Mouse (Mus musculus): ENCODE results near the gene Oasl2. TPM values are rescaled to one million over a fixed set of nuclear protein-coding genes. Genes with fewer than 3 reads are reported as not detected.

Gene Oasl2
- polyA plus RNA-seq, 1 experiment, result 2.1 TPM

DNA sequence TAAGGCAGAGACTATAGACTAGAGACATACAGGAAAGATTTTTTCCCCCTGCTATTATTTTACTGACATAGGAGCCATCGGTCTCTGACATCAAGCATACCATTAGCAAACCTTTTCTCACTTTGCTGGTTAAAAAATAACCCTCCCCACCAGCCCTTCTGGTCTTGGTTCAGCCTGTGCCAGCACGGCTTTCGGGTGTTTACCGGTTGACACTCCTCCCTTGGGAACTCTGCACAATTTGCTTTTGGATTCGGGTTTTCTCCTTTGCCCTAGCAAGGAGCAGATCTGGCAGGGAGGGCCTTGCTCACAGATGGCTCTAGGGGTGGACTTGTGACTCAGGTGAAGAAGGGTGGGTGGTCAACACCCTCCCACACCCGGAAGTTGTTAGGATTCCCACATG lies 35.0 kb upstream of the Oasl2 start:
- Histone ChIP-seq H3K4me2 (ENCODE audit: low read depth) (no peak overlapping the region), H3K27me3 (ENCODE audit: control insufficient read depth, insufficient read depth, insufficient read length) (peaks cover 15% of the 10 kb centered on the region), H3K36me3 (ENCODE audit: control insufficient read depth, insufficient read depth) (no peaks in the 10 kb centered on the region), H3K4me3 (no peak overlapping the region), H3K79me2 (ENCODE audit: control insufficient read depth, insufficient read depth) (no peaks in the 10 kb centered on the region), H3ac (ENCODE audit: control insufficient read depth, insufficient read length) (no peak overlapping the region)
- TF ChIP-seq E2F4 (IDR thresholded peaks at IDR 0.05; ENCODE audit: insufficient read depth), result no peak
- TF ChIP-seq CEBPB (IDR thresholded peaks at IDR 0.05; ENCODE audit: insufficient read depth, poor library complexity, severe bottlenecking), result no peak
- no peak for TF ChIP-seq MYOG (IDR thresholded peaks at IDR 0.05; ENCODE audit: control insufficient read depth in 1 of 3, insufficient read depth in 1 of 3, insufficient read length in 2 of 3, low read depth in 2 of 3)
- no peak for TF ChIP-seq POLR2AphosphoS2 (IDR thresholded peaks at IDR 0.05; ENCODE audit: insufficient read length, low read depth)
- TF ChIP-seq TCF12 (IDR thresholded peaks at IDR 0.05; ENCODE audit: insufficient read depth, poor library complexity, severe bottlenecking), result no peak
- TF ChIP-seq MAX (IDR thresholded peaks at IDR 0.05; ENCODE audit: low read depth), result no peak
- no peak for TF ChIP-seq POLR2A (IDR thresholded peaks at IDR 0.05; ENCODE audit: insufficient read length, low read depth)
- no peak for TF ChIP-seq REST (IDR thresholded peaks at IDR 0.05; ENCODE audit: insufficient read depth, insufficient read length)
- TF ChIP-seq SRF (IDR thresholded peaks at IDR 0.05; ENCODE audit: control insufficient read depth, insufficient read length, low read depth), result no peak
- no peak for TF ChIP-seq USF1 (IDR thresholded peaks at IDR 0.05; ENCODE audit: low read depth)
- no peak for TF ChIP-seq TCF3 (IDR thresholded peaks at IDR 0.05; ENCODE audit: insufficient read length, low read depth)
- no peak for TF ChIP-seq MYOD1 (IDR thresholded peaks at IDR 0.05; ENCODE audit: control insufficient read depth in 1 of 3, insufficient read length in 2 of 3, low read depth in 2 of 3)

DNA sequence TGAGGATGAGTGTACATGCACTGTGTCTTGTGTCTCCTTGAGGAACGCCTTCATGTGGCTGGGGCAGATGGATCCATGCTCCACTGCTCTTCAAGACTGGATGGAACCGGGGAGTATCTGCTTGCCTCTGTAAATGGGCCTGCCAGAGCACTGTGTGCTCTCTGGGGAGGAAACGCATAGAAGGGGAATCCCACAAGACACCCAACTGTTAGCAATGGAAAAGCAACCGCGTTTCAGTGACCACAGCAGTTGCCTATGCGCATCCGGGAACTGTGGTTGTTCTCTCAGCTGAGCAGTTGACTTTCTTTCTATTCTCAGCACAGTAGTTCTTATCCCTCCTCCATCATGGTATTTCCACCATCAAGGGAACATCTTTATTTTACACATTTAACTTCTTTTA lies 31.9 kb upstream of the Oasl2 start:
- no peaks in the 10 kb centered on the region for H3K79me2 ChIP-seq (ENCODE audit: control insufficient read depth, insufficient read depth)
- H3ac ChIP-seq (ENCODE audit: control insufficient read depth, insufficient read length), result no peak overlapping the region
- H3K4me2 ChIP-seq (ENCODE audit: low read depth), result no peak overlapping the region
- TF ChIP-seq TCF12 (IDR thresholded peaks at IDR 0.05; ENCODE audit: insufficient read depth, poor library complexity, severe bottlenecking), result no peak
- no peak for TF ChIP-seq USF1 (IDR thresholded peaks at IDR 0.05; ENCODE audit: low read depth)
- no peak for TF ChIP-seq POLR2AphosphoS2 (IDR thresholded peaks at IDR 0.05; ENCODE audit: insufficient read length, low read depth)
- no peak for TF ChIP-seq MYOG (IDR thresholded peaks at IDR 0.05; ENCODE audit: control insufficient read depth in 1 of 3, insufficient read depth in 1 of 3, insufficient read length in 2 of 3, low read depth in 2 of 3)
- no peak for TF ChIP-seq REST (IDR thresholded peaks at IDR 0.05; ENCODE audit: insufficient read depth, insufficient read length)
- no peak overlapping the region for H3K4me3 ChIP-seq
- H3K36me3 ChIP-seq (ENCODE audit: control insufficient read depth, insufficient read depth), result no peaks in the 10 kb centered on the region
- H3K27me3 ChIP-seq (ENCODE audit: control insufficient read depth, insufficient read depth, insufficient read length), result peaks cover 18% of the 10 kb centered on the region

DNA sequence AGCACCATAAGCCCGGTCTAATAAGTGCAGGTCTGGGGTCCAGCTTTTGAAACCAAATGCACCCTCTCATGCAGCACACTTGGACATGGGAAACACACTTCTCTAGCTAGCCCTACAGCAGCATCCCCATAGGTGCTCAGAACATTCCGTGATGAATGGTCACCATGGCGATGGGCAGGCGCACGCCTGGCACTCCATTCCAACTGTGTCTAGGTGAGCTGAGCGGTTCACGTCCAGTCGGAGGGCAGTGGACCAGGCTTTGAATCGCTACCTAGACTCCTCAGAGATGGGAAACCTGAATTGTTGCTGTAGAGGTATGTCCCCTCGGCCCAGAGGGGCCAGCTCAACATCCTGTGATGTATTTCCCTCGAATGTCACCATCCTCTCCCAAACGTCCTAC lies 31.5 kb upstream of the Oasl2 start:
- no peak overlapping the region for H3ac ChIP-seq (ENCODE audit: control insufficient read depth, insufficient read length)
- H3K27me3 ChIP-seq (ENCODE audit: control insufficient read depth, insufficient read depth, insufficient read length), result peaks cover 23% of the 10 kb centered on the region
- TF ChIP-seq REST (IDR thresholded peaks at IDR 0.05; ENCODE audit: insufficient read depth, insufficient read length), result no peak
- TF ChIP-seq TCF12 (IDR thresholded peaks at IDR 0.05; ENCODE audit: insufficient read depth, poor library complexity, severe bottlenecking), result no peak
- TF ChIP-seq SRF (IDR thresholded peaks at IDR 0.05; ENCODE audit: control insufficient read depth, insufficient read length, low read depth), result no peak
- no peak for TF ChIP-seq E2F4 (IDR thresholded peaks at IDR 0.05; ENCODE audit: insufficient read depth)
- no peak for TF ChIP-seq CEBPB (IDR thresholded peaks at IDR 0.05; ENCODE audit: insufficient read depth, poor library complexity, severe bottlenecking)
- TF ChIP-seq POLR2AphosphoS2 (IDR thresholded peaks at IDR 0.05; ENCODE audit: insufficient read length, low read depth), result no peak
- TF ChIP-seq TCF3 (IDR thresholded peaks at IDR 0.05; ENCODE audit: insufficient read length, low read depth), result no peak
- no peak for TF ChIP-seq MYOD1 (IDR thresholded peaks at IDR 0.05; ENCODE audit: control insufficient read depth in 1 of 3, insufficient read length in 2 of 3, low read depth in 2 of 3)
- TF ChIP-seq USF1 (IDR thresholded peaks at IDR 0.05; ENCODE audit: low read depth), result no peak
- no peak for TF ChIP-seq MAX (IDR thresholded peaks at IDR 0.05; ENCODE audit: low read depth)
- no peak for TF ChIP-seq MYOG (IDR thresholded peaks at IDR 0.05; ENCODE audit: control insufficient read depth in 1 of 3, insufficient read depth in 1 of 3, insufficient read length in 2 of 3, low read depth in 2 of 3)
- TF ChIP-seq POLR2A (IDR thresholded peaks at IDR 0.05; ENCODE audit: insufficient read length, low read depth), result no peak
- H3K4me3 ChIP-seq, result no peak overlapping the region
- no peaks in the 10 kb centered on the region for H3K79me2 ChIP-seq (ENCODE audit: control insufficient read depth, insufficient read depth)
- H3K36me3 ChIP-seq (ENCODE audit: control insufficient read depth, insufficient read depth), result no peaks in the 10 kb centered on the region
- H3K4me2 ChIP-seq (ENCODE audit: low read depth), result no peak overlapping the region

DNA sequence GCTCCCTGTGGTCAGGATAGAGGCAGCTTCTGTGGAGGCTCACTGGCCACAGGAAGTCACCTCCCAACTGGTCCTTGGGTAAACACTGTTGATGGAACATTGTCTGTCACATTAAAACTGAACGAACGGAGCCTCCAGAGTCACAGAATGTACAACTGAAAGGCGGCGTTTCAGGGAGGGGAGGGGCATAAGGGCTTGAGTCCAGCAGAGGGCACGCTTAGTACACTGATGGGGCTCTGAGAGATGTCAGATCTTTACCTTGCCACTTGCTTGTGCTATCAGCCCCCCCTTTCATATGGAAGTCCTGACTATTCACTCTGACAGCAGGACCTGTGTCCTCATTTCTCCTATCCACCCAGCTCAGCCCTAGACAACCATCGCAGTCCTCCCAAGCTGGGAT lies 20.9 kb upstream of the Oasl2 start:
- Histone ChIP-seq H3ac (ENCODE audit: control insufficient read depth, insufficient read length) (no peak overlapping the region), H3K27me3 (ENCODE audit: control insufficient read depth, insufficient read depth, insufficient read length) (peaks cover 45% of the 10 kb centered on the region), H3K79me2 (ENCODE audit: control insufficient read depth, insufficient read depth) (no peaks in the 10 kb centered on the region), H3K4me3 (no peak overlapping the region), H3K36me3 (ENCODE audit: control insufficient read depth, insufficient read depth) (no peaks in the 10 kb centered on the region), H3K4me2 (ENCODE audit: low read depth) (no peak overlapping the region)
- TF ChIP-seq SRF (IDR thresholded peaks at IDR 0.05; ENCODE audit: control insufficient read depth, insufficient read length, low read depth) (no peak), E2F4 (IDR thresholded peaks at IDR 0.05; ENCODE audit: insufficient read depth) (no peak), MYOD1 (IDR thresholded peaks at IDR 0.05; ENCODE audit: control insufficient read depth in 1 of 3, insufficient read length in 2 of 3, low read depth in 2 of 3) (no peak), CEBPB (IDR thresholded peaks at IDR 0.05; ENCODE audit: insufficient read depth, poor library complexity, severe bottlenecking) (no peak)

DNA sequence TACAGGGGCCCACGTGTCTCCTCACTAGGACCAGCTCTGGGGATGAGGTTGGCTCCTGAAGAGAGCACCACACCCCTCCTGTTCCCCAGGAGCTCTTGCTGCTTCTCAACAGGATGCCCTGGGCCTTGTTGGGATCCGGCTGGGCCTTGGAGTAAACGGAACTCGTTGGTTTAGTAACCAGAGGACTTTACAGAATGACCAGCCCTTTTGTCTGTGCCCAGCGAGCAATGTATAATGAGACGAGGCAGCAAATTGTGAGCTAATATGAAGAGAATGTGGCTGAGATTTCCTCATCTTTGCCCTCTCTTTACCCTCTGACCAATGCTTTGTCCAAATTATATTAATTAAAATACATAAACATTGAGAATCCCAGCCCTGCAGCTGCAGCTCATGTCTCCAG lies 20.4 kb upstream of the Oasl2 start:
- no peaks in the 10 kb centered on the region for H3K79me2 ChIP-seq (ENCODE audit: control insufficient read depth, insufficient read depth)

More for the DNA sequence above, 20.4 kb upstream of the Oasl2 start:
- H3K27me3 ChIP-seq (ENCODE audit: control insufficient read depth, insufficient read depth, insufficient read length), result peaks cover 45% of the 10 kb centered on the region
- H3K36me3 ChIP-seq (ENCODE audit: control insufficient read depth, insufficient read depth), result no peaks in the 10 kb centered on the region
- no peak overlapping the region for H3K4me2 ChIP-seq (ENCODE audit: low read depth)
- H3ac ChIP-seq (ENCODE audit: control insufficient read depth, insufficient read length), result no peak overlapping the region
- TF ChIP-seq MAX (IDR thresholded peaks at IDR 0.05; ENCODE audit: low read depth) (no peak), POLR2AphosphoS2 (IDR thresholded peaks at IDR 0.05; ENCODE audit: insufficient read length, low read depth) (no peak), USF1 (IDR thresholded peaks at IDR 0.05; ENCODE audit: low read depth) (no peak), SRF (IDR thresholded peaks at IDR 0.05; ENCODE audit: control insufficient read depth, insufficient read length, low read depth) (no peak), MYOD1 (IDR thresholded peaks at IDR 0.05; ENCODE audit: control insufficient read depth in 1 of 3, insufficient read length in 2 of 3, low read depth in 2 of 3) (no peak), TCF3 (IDR thresholded peaks at IDR 0.05; ENCODE audit: insufficient read length, low read depth) (no peak), MYOG (IDR thresholded peaks at IDR 0.05; ENCODE audit: control insufficient read depth in 1 of 3, insufficient read depth in 1 of 3, insufficient read length in 2 of 3, low read depth in 2 of 3) (no peak), TCF12 (IDR thresholded peaks at IDR 0.05; ENCODE audit: insufficient read depth, poor library complexity, severe bottlenecking) (no peak), REST (IDR thresholded peaks at IDR 0.05; ENCODE audit: insufficient read depth, insufficient read length) (no peak), CEBPB (IDR thresholded peaks at IDR 0.05; ENCODE audit: insufficient read depth, poor library complexity, severe bottlenecking) (no peak), POLR2A (IDR thresholded peaks at IDR 0.05; ENCODE audit: insufficient read length, low read depth) (no peak), E2F4 (IDR thresholded peaks at IDR 0.05; ENCODE audit: insufficient read depth) (no peak)
- no peak overlapping the region for H3K4me3 ChIP-seq
